Mouse (Mus musculus) bone marrow macrophage, adult 2 months (primary cell): ENCODE data around the gene Arhgap32. TPM values are rescaled to one million over a fixed set of nuclear protein-coding genes. Genes with fewer than 3 reads are reported as not detected.

ENCODE experiments used
- H3K27ac ChIP-seq: 2 replicates; pipeline ENCODE4 v1.5.1; 2012; ENCODE audit warnings: low read depth, low read length; ENCODE audit not compliant: insufficient read depth
- H3K4me1 ChIP-seq: 2 replicates; pipeline ENCODE4 v1.6.1; 2012; ENCODE audit warnings: low read length; ENCODE audit not compliant: control insufficient read depth, insufficient read depth
- H3K4me3 ChIP-seq: 2 replicates; pipeline ENCODE4 v1.5.1; 2012; ENCODE audit warnings: mild to moderate bottlenecking, low read length, moderate library complexity; ENCODE audit not compliant: insufficient read depth
- CTCF ChIP-seq: IDR thresholded peaks from 2 replicates; pipeline ENCODE4 v1.5.1; 2012; ENCODE audit warnings: low read depth, mild to moderate bottlenecking, low read length, moderate library complexity
- POLR2A ChIP-seq: IDR thresholded peaks from 2 replicates; pipeline ENCODE4 v1.6.1; 2012; ENCODE audit warnings: mild to moderate bottlenecking, low read depth, low read length, borderline replicate concordance
- polyA plus RNA-seq: library from polyadenylated mRNA; stranded (reverse); fragments of >200 nt; gene quantifications from 2 replicates; pipeline ENCODE4 v1.2.4, GENCODE M21; 2012; ENCODE audit not compliant: missing spikeins, insufficient read depth, insufficient read length

Gene Arhgap32
- polyA plus RNA-seq, 1 experiment: 0.43 TPM

DNA sequence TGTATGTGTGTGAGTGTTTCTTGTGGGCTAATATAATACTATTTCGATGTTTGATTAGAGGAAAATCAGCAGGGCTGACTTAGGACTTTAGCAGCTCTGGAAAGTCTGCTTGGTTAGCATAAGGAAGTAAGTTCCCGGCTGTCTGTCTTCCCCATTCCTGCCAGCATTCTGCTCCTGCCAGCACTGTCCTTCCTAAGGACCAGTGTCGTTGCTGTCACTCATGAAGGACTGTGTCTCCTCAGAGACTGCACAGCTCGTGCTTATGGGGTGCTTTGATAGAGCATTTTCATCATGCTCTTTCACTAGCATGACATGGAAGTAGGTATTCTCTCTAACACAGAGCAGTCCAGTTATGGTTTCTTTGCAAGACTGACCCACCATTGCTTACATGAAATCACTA lies 109.0 kb downstream of the Arhgap32 start:
- Histone ChIP-seq H3K27ac (no peak overlapping the region), H3K4me1 (peaks cover 7% of the 10 kb centered on the region), H3K4me3 (no peak overlapping the region)
- TF ChIP-seq CTCF (no peak), POLR2A (no peak)

DNA sequence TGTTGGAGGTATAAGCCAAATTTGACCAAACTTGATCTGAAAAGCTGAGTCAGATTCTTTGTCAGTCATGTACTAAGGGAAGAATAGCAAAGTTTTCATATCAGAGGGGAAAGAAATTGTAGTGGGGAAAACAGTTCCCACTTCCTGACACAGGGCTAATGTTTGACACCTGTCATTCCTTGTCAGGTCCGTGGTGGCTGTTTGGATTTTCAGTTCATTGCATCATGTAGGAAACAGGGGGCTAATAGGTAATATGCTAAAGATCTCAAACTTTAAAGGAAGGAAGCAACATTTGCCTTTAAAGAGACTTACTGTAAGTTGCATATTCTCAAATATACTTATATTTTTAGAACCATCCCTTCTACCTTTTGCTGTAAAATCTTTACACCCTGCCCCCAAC lies 109.6 kb downstream of the Arhgap32 start:
- TF ChIP-seq CTCF (no peak), POLR2A (no peak)
- H3K4me1 ChIP-seq: peaks cover 7% of the 10 kb centered on the region
- no peak overlapping the region for H3K4me3 ChIP-seq
- no peak overlapping the region for H3K27ac ChIP-seq

DNA sequence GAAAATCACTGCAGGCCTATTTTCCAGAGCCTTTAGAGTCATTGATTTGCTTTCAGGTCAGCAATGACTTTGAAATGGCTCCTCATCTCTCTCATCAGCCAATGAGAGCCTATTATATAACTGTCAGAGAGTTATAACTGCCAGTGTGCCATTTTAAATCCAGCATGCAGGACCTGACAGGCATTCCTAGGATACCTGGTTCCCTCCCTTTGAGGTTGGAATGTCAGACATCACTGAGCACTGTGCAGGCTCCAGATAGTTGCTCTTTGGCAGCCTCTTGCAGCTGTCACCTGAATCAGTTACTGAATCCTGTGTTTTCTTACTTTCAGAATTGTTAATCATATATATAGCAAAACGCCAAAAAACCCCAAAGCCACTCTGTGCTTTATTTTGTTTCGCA lies 111.1 kb downstream of the Arhgap32 start:
- peaks cover 7% of the 10 kb centered on the region for H3K4me1 ChIP-seq
- TF ChIP-seq CTCF (no peak), POLR2A (no peak)
- no peak overlapping the region for H3K27ac ChIP-seq
- H3K4me3 ChIP-seq: no peak overlapping the region

DNA sequence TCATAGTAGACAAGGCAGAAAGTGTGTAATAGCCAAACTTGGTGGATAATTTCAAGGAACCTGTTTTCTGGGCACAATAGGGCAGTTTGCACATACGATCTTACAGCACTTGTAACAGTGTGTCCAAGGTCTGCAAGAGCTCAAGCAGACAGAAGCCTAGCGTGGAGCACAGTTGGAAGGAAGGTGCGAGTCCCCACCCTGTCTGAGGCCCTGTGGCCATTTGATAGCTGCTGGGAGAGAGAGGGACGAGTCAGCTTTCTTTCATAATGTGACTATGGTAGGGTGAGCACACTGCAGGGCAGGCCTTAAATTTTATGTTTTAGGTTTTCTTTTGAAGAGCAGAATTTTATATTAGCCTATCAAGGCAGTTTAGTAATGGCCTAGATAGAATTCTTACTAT lies 117.7 kb downstream of the Arhgap32 start:
- TF ChIP-seq POLR2A (no peak), CTCF (no peak)
- Histone ChIP-seq H3K4me1 (no peaks in the 10 kb centered on the region), H3K4me3 (no peak overlapping the region), H3K27ac (no peak overlapping the region)

DNA sequence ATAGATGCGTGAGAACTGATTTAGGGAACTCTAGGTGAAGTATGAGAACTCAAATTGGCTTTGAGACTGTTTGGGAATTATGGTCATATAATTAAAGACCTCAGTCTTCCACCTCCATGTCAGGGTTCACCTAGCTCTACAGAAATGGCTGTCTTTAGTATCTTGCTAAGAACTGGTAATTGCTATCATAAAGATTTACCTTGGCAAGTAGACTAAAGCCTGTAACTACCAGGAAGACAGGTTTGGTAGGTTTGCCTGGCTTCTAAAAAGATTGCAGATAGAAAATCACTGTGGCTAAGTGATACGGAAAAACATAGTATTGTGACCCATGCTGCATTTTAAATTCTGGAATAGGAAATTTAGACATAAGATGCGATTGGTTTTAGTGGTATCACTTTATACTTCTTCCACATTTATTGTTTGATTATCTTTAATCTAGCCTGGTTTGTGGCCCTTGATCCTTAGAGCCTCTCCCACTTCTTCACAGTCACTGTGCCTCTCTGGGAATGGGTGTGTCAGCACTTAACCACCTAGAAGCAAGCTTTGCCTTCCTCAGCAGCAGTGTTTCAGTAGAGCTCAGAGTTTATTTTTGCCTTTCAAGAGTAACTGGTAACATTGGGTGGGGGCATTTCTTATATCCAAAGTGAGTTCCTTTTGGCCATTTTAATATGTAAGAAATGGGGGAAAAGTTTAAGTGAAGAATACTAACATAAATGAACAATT lies 119.0 kb downstream of the Arhgap32 start:
- Histone ChIP-seq H3K4me1 (no peaks in the 10 kb centered on the region), H3K4me3 (no peak overlapping the region), H3K27ac (no peak overlapping the region)
- TF ChIP-seq CTCF: no peak

DNA sequence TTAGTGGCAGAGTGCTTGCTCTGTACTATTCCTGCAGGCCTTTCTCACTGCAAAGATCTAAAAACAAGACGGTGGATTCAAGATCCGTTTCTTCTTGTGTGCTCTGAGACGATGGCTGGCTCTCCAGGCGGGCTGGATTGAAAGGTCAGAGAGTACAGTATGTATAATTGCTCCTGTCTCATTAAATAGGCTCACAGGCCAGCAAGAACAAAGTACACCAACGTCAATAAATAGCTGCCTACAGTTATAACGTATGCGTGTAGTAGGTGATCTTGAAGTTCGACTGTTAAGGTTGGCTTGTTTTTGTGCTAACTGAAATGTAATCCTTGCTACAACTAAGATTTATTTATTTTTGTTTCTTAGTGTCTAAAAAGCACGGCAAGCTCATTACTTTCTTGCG lies 123.0 kb downstream of the Arhgap32 start:
- TF ChIP-seq CTCF (no peak), POLR2A (no peak)
- Histone ChIP-seq H3K4me1 (no peaks in the 10 kb centered on the region), H3K27ac (no peak overlapping the region), H3K4me3 (no peak overlapping the region)

DNA sequence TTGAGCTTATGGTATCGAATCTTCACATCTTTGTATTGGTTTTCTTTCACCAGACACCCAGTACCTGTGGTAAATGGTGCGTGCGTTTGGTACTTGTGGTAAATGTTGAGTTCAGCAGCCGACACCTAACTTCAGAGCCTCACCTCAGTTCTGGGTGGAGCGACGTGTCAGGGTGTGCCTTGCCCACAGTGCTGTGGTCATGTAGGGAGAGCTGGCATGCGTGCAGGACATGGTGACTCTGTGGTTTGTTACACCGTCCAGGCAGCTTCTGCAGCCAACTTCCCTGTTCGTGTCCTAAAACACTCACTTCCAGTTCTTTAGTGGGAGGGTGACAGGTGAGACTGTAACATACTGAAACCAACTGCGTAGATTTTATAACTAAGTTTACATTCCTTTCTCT lies 123.5 kb downstream of the Arhgap32 start:
- Histone ChIP-seq H3K4me3 (no peak overlapping the region), H3K4me1 (no peaks in the 10 kb centered on the region), H3K27ac (no peak overlapping the region)
- TF ChIP-seq POLR2A: no peak
- no peak for TF ChIP-seq CTCF

DNA sequence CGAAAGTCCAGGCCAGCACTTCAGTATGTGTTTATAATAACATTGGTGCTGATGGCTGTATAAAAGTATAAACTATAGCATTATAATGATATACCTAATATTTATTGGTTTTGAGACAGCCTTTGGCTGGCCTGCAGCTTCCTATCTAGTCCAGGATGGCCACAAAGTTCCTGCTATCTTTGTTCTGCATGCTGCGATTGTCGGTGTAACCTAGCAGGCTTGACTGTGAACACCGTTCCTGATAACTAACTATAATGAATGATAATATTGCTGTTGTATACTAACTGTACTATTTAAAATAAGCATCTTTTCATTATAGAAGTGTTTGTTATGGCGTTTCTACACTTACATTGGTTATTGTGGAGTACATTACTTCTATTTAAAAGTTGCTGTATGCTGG lies 124.5 kb downstream of the Arhgap32 start:
- Histone ChIP-seq H3K27ac (no peak overlapping the region), H3K4me1 (no peaks in the 10 kb centered on the region), H3K4me3 (no peak overlapping the region)
- TF ChIP-seq CTCF: no peak
- no peak for TF ChIP-seq POLR2A

DNA sequence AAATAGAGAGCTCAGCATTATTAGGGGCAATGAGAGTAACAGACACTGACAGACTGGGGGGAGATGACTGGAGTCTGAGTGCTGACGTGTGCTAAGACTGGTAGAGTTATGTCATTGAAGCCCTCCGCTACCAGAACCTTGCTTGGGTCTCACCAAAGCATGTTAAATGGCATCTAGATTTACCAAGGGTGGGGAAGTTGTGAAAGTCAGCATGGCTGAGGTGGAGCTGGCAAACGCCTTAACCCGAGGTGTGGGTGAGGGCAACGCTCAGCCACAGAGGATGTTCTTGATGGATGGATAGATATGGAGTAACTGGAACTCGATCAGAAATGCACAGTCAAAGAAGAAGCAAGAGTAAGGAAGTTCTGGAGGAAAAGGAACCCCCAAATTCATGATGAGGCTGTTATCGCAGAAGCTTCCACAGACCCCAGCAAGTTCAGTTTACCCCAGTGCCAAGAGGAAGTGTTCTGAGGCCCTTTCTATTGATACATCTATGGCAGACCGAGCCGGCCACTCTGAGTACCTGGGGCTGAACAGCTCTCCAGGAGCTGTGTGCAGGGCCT lies 125.8 kb downstream of the Arhgap32 start:
- TF ChIP-seq CTCF (no peak), POLR2A (no peak)
- Histone ChIP-seq H3K4me3 (no peak overlapping the region), H3K4me1 (no peaks in the 10 kb centered on the region), H3K27ac (no peak overlapping the region)

DNA sequence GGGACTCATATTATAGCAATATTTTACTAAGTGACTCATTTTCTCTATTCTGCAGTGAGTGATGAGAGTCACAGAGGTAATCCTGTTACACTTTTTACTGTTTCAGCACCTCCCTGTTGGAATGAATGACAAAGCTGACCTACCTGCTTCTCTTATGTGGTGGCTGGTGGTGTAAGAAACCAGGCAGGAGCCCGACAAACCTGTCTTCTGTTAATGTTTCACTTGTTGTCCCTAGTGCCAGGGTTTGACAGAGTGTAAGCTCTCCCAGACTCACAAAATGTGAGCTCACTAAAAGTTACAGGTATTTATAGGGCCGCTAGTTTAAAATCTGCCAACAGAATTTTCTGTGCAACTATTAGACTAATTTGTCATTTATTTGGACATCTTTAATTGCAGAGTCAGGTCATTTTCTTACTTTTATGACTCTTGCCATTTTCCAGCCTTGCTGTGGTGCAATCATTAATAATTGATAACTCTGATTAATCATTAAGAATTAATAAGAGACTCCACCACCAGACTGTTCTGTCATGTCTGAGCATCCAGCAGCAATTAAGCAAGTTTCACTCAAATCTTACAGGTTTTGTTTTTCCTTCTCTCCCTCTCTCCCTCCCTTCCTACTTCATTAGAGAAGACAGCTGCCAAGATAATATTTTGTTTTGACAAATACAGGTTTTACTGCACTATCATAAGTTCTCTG lies 127.1 kb downstream of the Arhgap32 start:
- no peak overlapping the region for H3K4me3 ChIP-seq
- TF ChIP-seq CTCF (no peak), POLR2A (no peak)
- H3K27ac ChIP-seq: no peak overlapping the region
- no peaks in the 10 kb centered on the region for H3K4me1 ChIP-seq
